Mouse (Mus musculus) granulocyte monocyte progenitor cell, adult 5-6 weeks (primary cell): ENCODE measurements around the gene Jakmip3. TPM values are rescaled to one million over a fixed set of nuclear protein-coding genes. Genes with fewer than 3 reads are reported as not detected.

Source experiments
- ATAC-seq: replicated peaks from 2 replicates; pipeline ENCODE4 v1.8.0; 2016; ENCODE audit warnings: mild to moderate bottlenecking, moderate TSS enrichment, inconsistent platforms; ENCODE audit not compliant: poor library complexity, severe bottlenecking
- total RNA-seq, 2 experiments: library from RNA; stranded (forward) in 1 of 2; stranded (reverse) in 1 of 2; fragments of 200-712, 200-1000 nt in 1 of 2; fragments of >200 nt in 1 of 2; fragmentation: Nextera tagmentation in 1 of 2; gene quantifications; 2 replicates each; pipeline ENCODE4 v1.2.3; 2014 to 2017

The Jakmip3 gene
- total RNA-seq, 2 experiments from 2014 or later, result not detected

DNA sequence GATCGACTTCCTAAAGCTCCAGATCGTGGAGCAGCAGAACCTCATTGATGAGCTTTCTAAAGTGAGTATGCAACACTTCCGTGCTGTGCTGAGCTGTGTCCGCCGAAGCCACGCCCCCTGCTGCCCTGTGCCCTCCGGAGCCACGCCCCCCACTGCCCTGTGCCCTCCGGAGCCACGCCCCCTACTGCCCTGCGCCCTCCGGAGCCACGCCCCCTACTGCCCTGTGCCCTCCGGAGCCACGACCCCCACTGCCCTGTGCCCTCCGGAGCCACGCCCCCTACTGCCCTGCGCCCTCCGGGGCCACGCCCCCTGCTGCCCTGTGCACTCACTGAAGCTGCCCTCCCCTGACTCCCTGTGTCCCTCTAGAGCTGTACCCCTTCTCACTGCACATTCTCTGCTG lies 80.4 kb downstream of the Jakmip3 start:
- peak; percentile 80 for ATAC-seq

DNA sequence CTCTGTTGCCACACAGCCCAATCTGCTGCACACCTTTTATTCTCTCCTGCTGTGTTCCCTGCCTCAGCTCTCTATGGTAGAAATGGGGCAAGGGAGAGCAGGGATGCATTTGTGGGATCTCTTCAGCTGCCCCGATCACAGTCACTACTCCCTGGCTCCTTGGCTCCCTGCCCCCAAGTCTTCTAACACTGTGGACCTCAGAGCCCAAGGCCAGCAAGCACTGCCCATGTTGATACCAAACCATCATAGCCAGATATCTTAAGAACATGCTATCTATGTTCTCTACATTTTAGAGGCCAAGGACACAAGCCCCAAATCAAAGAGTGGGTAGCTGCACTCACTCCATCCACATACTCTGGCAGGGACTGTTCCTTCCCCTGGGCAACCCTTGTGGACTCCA lies 80.8 kb downstream of the Jakmip3 start:
- no peak for ATAC-seq

DNA sequence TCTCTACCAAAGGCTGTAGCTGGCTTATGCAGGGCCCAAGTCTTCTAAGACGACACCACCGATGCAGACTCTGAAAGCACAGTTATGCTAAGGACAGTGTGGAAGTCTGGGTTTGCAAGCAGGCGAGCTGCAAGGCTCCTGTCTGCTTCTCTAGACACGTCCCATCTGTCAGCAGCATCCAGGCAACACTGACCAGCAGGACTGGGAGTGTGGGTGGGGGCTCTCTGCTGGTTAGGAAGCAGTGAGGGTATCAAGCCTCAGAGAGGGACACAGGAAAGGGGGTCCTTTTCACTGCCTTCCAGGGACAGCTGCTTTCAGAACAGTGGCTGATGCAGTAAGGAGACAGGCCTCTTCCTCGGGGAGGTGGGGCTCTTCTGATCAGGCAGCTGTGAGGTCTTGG lies 86.6 kb downstream of the Jakmip3 start:
- ATAC-seq, result no peak

DNA sequence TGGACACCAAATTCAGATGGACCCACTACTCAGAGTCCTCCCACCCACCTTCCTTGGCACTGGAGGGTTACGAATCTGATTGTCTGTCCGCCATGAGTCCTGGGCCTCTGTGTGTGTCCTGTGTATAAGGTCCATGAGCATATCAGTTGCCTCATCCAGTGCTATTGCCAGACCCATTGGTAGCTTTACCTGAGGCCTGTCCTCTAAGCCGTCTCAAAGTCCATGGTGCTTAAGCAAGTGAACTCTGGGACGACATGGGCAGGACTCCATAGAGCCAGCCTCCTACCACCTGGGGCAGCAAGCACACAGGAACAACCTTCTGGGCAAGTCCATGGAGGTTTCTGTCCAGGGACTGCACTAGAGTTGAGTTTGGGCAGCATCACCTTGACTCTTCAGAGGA lies 90.7 kb downstream of the Jakmip3 start:
- ATAC-seq, result no peak

DNA sequence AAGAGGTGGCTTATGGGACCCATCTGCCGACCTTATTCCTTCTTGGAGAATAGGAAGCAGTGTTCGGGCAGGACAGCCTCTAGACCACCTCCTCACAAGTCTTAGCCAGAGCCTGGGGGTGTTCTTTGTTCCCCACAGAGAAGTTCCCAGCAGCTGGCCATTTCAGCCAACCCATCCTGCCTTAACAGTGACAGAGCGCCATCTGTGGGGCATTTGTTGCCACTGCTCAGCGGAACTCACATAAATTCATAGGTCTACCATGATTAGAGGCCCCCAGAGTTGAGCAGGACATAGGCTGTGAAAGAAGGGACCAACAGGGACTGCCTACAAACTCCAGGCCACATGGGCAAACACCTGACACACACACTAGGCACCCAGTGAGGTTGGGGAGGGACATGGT lies 122.9 kb downstream of the Jakmip3 start:
- peak; percentile 58 for ATAC-seq

DNA sequence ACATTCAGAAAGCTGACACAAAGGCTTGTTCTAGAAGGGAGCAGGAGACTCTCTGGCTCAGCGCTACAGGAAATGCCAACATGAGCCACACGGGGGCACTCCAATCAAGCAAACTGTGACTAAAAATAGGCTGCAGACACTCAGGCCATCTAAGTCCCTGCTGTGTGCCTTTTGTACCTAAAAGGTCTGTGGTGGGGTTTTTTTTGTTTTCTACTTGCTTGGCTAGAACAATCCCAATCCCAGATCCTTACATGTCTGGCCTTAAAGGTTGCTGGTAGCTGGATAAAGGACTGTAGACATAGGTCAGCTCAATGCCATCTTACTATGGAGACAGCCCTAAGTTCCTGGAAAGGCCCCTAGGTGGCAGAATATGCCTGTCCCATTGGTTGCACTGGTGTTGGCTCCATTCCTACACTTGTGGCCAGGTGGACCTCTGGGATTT lies 127.7 kb downstream of the Jakmip3 start:
- ATAC-seq, result peak; percentile 81

DNA sequence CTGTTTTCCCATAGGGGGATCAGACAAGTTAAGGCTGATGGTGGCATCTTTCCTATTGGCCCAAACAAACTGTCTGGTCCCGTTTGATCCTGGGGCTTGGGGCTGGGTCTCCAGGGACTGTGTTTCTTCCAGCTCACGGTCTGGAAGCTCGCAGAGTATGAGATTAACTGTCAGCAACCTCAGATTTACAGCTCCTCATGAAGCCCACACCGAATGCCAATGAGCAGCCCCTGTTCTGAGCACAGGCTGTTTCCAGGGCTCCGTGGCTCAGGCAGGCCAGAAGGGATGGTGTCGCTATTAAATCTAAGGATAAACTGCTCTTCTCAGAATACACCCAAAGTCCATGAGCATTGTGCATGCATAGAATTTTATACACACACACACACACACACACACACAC lies 133.7 kb downstream of the Jakmip3 start:
- no peak for ATAC-seq

DNA sequence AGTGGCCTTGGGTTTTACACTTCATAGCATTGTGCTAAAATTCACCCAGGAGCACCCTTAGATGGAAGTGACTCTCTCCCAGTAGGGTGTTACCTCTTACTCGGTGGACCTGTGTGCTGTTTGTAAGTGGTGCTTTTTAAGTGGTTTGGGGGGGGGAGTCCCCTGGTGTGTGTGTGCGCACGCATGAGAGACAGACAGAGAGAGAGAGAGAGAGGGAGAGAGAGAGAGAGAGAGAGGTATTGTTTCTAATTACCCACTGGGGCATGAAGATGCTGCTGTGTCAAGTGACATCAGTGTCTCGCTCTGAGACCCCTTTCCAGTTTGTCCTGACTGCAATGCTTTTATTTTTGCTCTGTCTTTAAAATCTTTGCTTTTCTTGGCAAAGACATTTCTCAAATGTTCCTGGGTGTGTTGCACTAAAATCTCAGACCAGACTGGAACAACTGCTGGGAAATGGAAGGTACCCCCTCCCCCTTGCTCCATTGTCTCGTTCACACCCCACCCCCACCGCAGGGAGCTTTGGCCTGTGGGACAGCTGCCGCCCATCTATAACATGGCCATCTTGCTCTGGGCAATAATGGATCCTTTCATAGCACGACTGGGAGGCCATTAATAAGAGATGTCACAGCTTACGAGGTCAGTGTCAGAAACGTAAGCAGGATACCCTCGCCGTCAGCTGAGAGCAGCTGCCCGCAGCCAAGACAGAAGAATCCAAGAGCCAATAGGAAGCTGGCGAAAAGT lies 134.7 kb downstream of the Jakmip3 start:
- no peak for ATAC-seq

DNA sequence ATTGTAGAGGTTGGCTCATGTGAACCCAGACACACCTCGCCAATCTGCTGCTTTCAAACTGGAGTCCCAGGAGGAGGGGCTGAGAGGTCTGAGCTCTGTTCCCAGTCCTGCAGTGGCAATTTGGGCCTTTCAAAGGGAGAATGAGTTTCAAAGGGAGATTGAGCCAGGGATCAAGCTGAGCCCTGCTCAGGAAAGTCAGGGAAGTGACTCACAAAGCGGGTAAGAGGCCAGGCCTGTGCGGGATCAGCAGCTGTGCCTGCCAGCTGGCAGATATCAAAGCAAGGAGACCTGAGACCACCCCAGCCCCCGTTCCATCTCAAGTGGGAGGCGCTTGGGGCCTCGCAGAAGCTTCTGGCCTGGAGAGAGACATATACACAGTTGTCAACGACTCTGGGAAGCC lies 136.8 kb downstream of the Jakmip3 start:
- ATAC-seq, result no peak

DNA sequence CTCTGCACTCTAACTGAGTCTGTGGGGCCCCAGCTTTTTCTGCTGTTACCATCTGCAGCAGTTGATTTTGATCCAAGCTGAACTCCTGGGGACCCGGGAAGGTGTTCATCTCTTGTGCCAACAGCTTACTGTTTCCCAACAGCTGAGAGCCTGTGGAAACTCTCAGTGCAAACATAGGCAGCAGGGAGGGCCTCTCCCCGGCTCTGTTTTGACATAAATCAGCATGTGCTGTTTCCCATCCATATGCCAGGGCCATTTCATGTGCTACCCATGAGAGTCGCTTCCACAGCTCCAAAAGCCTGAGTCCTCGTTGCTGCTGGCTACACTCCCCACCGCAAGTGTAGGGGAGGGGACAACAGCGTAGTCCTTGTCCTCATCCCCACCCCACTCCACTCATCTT lies 137.7 kb downstream of the Jakmip3 start:
- no peak for ATAC-seq

DNA sequence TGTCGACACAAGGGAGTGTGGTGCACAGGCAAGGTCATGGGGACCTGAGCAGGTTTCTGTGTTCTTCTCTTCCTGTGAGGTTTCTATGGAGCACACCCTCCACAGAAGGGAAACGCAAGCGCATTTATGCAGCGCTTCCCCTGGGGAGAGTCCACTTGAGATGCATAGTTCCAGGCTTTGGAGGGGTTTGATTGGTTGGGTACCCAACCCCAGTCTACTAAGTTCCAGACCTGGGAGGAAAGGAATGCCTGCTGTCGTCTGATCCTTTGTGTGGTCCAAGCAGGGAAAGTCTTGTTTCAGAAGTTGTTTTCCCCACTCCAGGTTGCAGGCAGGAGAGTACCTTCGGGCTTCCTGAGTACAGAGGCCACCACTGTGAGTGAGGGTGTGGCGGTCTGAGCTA lies 138.6 kb downstream of the Jakmip3 start:
- ATAC-seq, result no peak

DNA sequence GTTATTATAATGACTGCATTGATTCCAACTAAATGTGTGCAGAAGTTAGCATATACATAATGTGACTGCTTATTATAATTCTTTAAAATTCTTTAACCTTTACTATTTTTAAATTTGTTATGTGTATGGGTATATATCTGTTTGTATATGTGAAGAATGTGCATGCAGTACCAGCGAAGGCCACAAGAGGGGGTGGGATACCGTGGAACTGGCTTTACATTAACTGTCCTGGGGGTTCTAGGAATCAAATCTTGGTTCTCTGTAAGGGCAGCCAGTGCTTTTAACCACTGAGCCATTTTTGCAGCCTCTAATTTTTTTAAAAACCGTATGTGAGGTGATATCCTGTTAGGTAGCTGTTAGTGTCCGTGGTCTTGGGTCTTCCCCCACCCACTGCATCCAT lies 140.2 kb downstream of the Jakmip3 start:
- no peak for ATAC-seq

DNA sequence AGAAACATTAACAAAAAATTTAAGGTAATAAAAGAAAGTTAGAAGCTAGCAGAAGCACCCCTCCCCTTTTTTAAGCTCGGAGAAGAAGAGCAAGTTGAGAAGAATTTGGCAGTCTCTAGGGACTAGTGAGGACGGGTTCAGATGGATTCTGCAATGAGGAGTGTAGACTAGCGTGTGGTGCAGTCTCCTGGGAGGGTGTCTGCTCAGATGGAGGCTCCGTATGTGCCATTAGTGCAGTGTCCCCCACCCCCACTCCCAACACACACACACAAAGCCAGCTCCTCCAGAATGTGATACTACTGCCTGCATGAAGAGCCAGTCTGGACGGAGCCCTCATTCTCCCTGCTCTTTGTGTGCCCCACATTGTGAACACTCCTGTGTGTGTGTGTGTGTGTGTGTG lies 140.6 kb downstream of the Jakmip3 start:
- ATAC-seq, result no peak

DNA sequence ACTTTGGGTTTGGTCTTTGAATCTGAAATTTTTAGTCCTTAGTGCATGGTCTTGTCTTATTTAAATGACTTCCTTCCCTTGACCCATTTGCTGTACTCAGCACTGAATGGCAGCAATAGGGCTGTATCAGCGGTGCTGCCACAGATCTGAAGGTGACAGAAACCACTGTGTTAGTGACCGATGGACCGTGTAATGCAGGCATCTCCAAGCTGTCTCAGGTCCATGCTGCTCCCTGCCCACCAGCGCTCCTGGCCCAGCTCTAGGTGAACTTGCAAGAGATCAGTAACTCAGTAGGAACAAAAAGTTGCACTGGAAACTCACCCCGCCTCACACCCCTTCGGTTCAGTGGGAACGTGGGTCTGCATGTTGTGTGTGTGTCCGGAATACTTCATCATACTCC lies 141.8 kb downstream of the Jakmip3 start:
- no peak for ATAC-seq

DNA sequence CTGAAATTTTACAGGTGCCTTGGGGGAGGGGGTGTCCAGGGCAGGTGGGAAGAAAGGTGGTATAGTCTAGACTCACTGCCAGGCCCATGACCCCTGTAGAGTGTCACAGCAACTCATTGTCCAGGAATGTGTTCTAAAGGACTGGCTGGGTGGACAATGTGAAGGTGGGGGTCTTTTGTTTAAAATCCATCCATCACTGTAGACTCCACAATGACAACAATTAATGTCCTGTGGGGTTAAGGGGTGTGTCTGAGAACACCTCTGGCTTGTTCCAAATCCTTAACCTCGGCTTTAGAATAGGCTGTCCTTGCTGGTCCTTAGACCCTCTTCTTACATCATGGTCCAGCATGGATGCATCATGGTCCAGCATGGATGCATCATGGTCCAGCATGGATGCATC lies 143.8 kb downstream of the Jakmip3 start:
- no peak for ATAC-seq

DNA sequence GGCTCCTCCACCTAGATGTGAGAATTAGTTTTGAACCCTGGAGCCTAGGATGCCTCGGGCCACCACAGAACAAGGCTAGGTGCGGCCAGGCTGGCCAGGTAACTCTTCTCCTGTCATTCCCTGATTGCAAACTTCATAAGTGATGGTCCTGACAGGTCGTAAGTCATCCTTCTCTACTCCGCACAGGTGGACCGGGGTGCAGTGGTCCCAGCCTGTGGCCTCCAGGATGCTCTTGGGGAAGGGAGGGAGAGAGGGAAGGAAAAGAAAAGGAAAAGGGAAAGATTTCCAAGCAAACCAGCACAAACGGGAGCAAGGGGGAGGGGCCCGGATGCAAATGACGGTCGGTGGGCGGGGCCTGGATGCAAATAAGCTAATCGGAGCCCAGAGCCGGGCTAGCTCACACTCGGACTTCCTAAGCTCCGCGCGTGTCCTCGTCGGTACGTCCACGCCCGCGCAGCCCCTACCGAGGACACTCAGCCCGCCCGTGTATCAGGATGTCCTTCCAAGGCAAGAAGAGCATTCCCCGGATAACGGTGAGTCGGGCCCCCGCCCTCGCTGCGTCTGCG lies 145.2 kb downstream of the Jakmip3 start, which contains the start of gene Dpysl4:
Gene Dpysl4, plus strand, starts transcription at position 373 of the 566 bp plus-strand sequence.
- no peak for ATAC-seq

DNA sequence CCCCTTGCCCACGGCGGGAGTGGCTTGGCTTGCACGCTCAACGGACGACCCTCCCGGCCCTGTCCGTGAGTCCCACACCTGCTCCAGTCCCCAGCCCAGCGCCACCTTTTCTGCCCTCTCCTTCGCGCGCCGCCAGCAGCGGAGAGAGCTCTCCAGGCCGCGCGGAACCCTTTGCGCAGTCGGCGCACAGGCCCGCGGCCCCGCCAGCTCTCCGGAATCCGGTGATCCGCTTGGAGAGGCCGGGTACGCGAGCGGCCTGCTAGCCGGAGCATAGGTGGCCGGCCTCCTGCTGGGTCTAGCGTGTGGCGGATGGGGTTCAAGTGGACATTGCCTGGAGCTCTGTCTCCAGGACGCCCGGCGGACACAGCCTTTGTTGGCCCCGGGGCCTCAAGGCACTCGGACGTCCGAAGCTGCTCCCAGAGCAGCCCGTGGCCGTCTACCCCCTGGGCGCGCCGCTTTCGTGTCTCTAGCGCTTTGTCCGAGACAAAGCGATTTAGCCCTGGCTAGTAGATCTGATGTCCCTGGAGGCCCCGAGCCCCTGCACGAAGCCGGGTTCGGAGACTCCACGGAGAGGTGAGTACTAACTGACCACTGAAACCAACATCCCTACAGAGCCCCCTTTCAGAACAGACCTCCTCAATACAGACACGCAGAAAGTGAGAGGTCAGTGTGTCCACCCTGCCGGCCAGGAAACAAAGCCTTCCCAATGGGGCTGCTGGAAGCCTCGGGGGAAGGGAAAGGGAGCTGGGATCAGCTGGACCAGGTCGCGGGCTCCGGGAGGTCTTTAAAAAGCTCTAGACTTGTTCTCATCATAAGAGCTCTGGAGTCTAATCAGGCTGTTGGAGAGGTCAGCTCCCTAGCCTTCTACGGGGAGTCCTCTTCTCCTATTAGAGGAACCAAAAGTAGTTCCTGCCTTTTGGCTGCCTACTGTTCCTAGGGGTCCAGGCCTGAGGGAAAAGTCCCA lies 145.9 kb downstream of the Jakmip3 start:
- ATAC-seq, result no peak

DNA sequence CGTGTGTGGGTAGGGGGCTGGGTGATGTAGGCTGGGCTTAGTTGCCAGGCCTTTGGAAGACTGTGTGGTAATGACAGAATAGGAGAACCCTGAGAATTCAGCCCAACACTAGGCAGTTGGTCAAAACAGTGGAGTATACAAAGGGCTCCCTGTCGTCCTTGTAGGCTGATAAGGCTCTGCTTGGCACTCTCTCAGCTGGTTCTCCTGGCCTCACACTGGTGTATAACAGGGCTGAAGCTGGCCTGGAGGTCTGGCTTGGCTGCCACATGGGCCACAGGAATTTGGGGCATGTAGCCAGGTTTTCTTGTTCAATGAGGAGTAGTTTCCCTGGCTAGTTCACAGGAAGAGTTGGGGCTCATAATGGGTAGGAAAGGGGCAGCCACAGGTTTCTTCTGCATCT lies 147.3 kb downstream of the Jakmip3 start:
- ATAC-seq, result no peak

DNA sequence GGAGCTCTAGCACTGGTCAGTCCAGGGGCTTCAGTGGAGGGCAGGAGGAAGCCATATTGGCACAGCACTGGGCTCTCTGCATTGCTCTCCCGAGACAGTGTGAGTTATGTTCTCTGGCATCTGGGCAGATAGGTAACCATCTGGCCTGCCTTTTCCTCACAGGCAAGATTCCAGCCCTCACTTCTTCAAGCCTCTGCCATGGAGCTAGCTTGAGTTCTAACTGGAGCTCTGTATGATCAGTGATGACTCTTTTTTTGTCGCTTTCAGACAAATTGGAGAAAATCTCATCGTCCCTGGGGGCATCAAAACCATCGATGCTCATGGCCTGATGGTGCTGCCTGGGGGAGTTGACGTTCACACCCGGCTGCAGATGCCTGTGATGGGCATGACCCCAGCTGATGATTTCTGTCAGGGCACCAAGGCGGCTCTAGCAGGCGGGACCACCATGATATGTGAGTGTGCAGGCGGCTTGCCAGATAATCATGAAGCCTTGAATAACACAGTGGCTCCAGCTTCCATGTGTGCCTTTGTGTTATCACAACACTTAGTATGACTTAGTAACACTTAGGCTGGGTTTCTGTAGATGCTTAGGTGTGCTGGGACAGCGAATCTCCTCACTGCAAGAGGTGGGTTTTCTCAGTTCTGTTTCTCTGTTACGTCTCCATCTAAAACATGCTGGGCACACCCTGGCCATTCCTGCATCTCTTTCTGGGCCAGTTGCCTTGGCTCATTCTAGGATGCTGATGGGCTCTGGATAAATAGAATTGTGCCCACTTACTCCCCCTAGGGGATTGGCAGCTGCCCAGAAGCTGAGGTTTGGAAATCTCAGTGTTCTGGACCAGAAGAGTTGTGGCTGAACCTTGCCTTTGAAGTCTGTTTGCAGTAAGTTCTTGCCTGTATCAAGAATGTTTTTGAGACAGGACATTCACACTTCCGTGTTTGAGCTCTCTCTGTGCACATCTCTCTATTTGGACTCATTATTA lies 149.7 kb downstream of the Jakmip3 start:
- ATAC-seq, result no peak

DNA sequence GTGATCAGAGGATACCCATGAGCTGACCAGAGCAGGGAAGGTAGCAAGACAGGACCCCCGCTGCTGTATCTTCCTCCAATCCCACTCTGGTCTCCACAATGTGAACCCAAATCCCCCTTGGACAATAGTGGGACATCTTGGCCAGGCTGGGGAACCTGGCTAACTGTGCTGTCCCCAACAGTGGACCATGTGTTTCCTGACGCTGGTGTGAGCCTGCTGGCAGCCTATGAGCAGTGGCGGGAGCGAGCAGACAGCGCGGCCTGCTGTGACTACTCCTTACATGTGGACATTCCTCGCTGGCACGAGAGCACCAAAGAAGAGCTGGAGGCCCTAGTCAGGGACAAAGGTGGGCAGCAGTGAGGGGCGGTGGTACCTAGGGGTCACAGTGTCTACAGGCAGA lies 151.2 kb downstream of the Jakmip3 start:
- ATAC-seq, result no peak
